In genomic region chr16:18588738-18589055, GRCm38 (mm10) we compare ENCODE assay signal across 14 mouse cellular contexts. TPM values are rescaled to one million over a fixed set of nuclear protein-coding genes. Genes with fewer than 3 reads are reported as not detected.
DNase-seq lines count a peak whose midpoint lies in the region; ATAC-seq and TF ChIP-seq lines count a peak whose summit lies in the region.
"Had no signal": no experiment of that assay in that cellular context is flagged by ENCODE, and none has a peak within 500 bp of the region (broad histone marks: within the 10 kb centered on the region; RNA-seq: fewer than 3 reads in every experiment).

No protein-coding gene starts in this region.

- no peak overlapping the region for H3K27ac ChIP-seq in heart, embryonic 12.5 days (ENCODE audit: poor library complexity, severe bottlenecking)
- H3K27ac ChIP-seq in lung, embryonic 16.5 days (ENCODE audit: low read length): peak overlapping the region; percentile 75
- 0 out of 2 replicates have a peak overlapping the region, but pooled peaks have one; percentile 54 for H3K27ac ChIP-seq in embryonic facial prominence, embryonic 12.5 days
- H3K27ac ChIP-seq in limb, embryonic 14.5 days (replicated peaks; ENCODE audit: low read depth, low read length): no peak overlapping the region

- peak overlapping the region; percentile 41 for H3K4me2 ChIP-seq in heart, embryonic 12.5 days
- peak overlapping the region; percentile 59 for H3K4me2 ChIP-seq in lung, embryonic 16.5 days (ENCODE audit: low read depth, low read length)
- H3K4me2 ChIP-seq in embryonic facial prominence, embryonic 12.5 days (replicated peaks): peak overlapping the region; percentile 82
- peak overlapping the region; percentile 15; the same call in 1 of the 2 replicates for H3K4me2 ChIP-seq in limb, embryonic 14.5 days (replicated peaks; ENCODE audit: low read depth, low read length, severe bottlenecking)

- H3K4me3 ChIP-seq in heart, embryonic 12.5 days: peak overlapping the region; percentile 30; the same call in 1 of the 2 replicates
- peak overlapping the region; percentile 47 for H3K4me3 ChIP-seq in lung, embryonic 16.5 days (ENCODE audit: low read length)
- peak overlapping the region; percentile 53; the same call in 1 of the 2 replicates for H3K4me3 ChIP-seq in embryonic facial prominence, embryonic 12.5 days
- peak overlapping the region; percentile 50 for H3K4me3 ChIP-seq in limb, embryonic 14.5 days (replicated peaks; ENCODE audit: low read length)

- DNase-seq in heart, postnatal 36 days: no peak
- no peak for DNase-seq in lung, postnatal 25 days (ENCODE audit: low spot score)
- DNase-seq in limb, embryonic 14.5 days (ENCODE audit: low spot score): no peak
- no peak for DNase-seq in right cerebral cortex, postnatal 36 days (ENCODE audit: low spot score in 2 of 2)
- no peak for DNase-seq in adrenal gland, adult 18-20 months (ENCODE audit: low spot score in 2 of 2)
- DNase-seq: cerebellum, postnatal 10 days; heart, adult 18-20 months; kidney, postnatal 14 days; layer of hippocampus, postnatal 36 days; thymus, adult 2 months had no signal

- WGBS in heart, embryonic 12.5 days: 6% methylated on average over 31 of the region's 31 CpGs
- WGBS in lung, embryonic 16.5 days: 10% methylated on average over 31 of the region's 31 CpGs
- 4% methylated on average over 31 of the region's 31 CpGs for WGBS in embryonic facial prominence, embryonic 12.5 days
- 9% methylated on average over 30 of the region's 31 CpGs for WGBS in limb, embryonic 14.5 days

- H3K4me1 ChIP-seq in heart, embryonic 12.5 days (replicated peaks): peaks cover 51% of the 10 kb centered on the region
- H3K4me1 ChIP-seq in lung, embryonic 16.5 days (replicated peaks; ENCODE audit: control insufficient read depth, insufficient read depth, low read length): peaks cover 27% of the 10 kb centered on the region
- peaks cover 28% of the 10 kb centered on the region for H3K4me1 ChIP-seq in embryonic facial prominence, embryonic 12.5 days
- H3K4me1 ChIP-seq in limb, embryonic 14.5 days (ENCODE audit: control insufficient read depth, insufficient read depth, low read length): peaks cover 16% of the 10 kb centered on the region

- intact Hi-C loops in heart, postnatal 36 days (cut with DNase I): no loop called here

- H3K9ac ChIP-seq in heart, embryonic 12.5 days: no peak overlapping the region
- peak overlapping the region; percentile 65 for H3K9ac ChIP-seq in lung, embryonic 16.5 days (ENCODE audit: low read length)
- H3K9ac ChIP-seq in embryonic facial prominence, embryonic 12.5 days: peak overlapping the region; percentile 25; the same call in 1 of the 2 replicates
- no peak overlapping the region for H3K9ac ChIP-seq in limb, embryonic 14.5 days (ENCODE audit: low read depth, low read length, severe bottlenecking)

- ATAC-seq in heart, embryonic 12.5 days (ENCODE audit: insufficient number of reproducible peaks, low FRiP score): no peak
- ATAC-seq in lung, embryonic 16.5 days (ENCODE audit: low read depth): peak; percentile 13; the same call in 1 of the 2 replicates
- no peak for ATAC-seq in embryonic facial prominence, embryonic 12.5 days (ENCODE audit: insufficient number of reproducible peaks, insufficient read depth, low FRiP score, low TSS enrichment)
- ATAC-seq in limb, embryonic 14.5 days (ENCODE audit: low FRiP score, low read depth): no peak

- no peaks in the 10 kb centered on the region for H3K36me3 ChIP-seq in heart, embryonic 12.5 days
- no peaks in the 10 kb centered on the region for H3K36me3 ChIP-seq in lung, embryonic 16.5 days (ENCODE audit: control insufficient read depth, insufficient read depth, low read length)
- no peaks in the 10 kb centered on the region for H3K36me3 ChIP-seq in embryonic facial prominence, embryonic 12.5 days
- no peaks in the 10 kb centered on the region for H3K36me3 ChIP-seq in limb, embryonic 14.5 days (ENCODE audit: control insufficient read depth, insufficient read depth, low read length)

- no peaks in the 10 kb centered on the region for H3K9me3 ChIP-seq in heart, embryonic 12.5 days (replicated peaks)
- H3K9me3 ChIP-seq in lung, embryonic 16.5 days (ENCODE audit: control insufficient read depth, low read length): no peaks in the 10 kb centered on the region
- H3K9me3 ChIP-seq in embryonic facial prominence, embryonic 12.5 days: no peaks in the 10 kb centered on the region
- no peaks in the 10 kb centered on the region for H3K9me3 ChIP-seq in limb, embryonic 14.5 days (ENCODE audit: control insufficient read depth, low read length)

- no peak for TF ChIP-seq POLR2A in limb, embryonic 14.5 days (IDR thresholded peaks at IDR 0.05; ENCODE audit: borderline replicate concordance, extremely low read depth, insufficient read depth, insufficient read length)

- peaks cover 95% of the 10 kb centered on the region for H3K27me3 ChIP-seq in heart, embryonic 12.5 days (replicated peaks)
- H3K27me3 ChIP-seq in lung, embryonic 16.5 days (ENCODE audit: control insufficient read depth, insufficient read depth, low read depth, low read length): peaks cover 79% of the 10 kb centered on the region
- H3K27me3 ChIP-seq in embryonic facial prominence, embryonic 12.5 days: peaks cover 97% of the 10 kb centered on the region
- H3K27me3 ChIP-seq in limb, embryonic 14.5 days (ENCODE audit: control insufficient read depth, insufficient read depth, low read length): peaks cover 94% of the 10 kb centered on the region

RNA-seq across cellular contexts. Expression of gene Tbx1, which starts 1.8 kb away (rescaled TPM):
- 0.13 and 0.67 TPM in 2 replicates for polyA plus RNA-seq in heart, embryonic 12.5 days (2016; fragmentation: Nextera tagmentation; extraction: Ambion mirVana)
- 1 to 10 TPM in 1 of 2 experiments, under 1 TPM in 1; 0.51 to 2.2 TPM for total RNA-seq in heart, postnatal 36 days (2021)
- 5.5 and 6.2 TPM in 2 replicates for polyA plus RNA-seq in lung, embryonic 16.5 days (2015; fragmentation: Nextera tagmentation; extraction: Ambion mirVana)
- 19.6 and 21.9 TPM in 2 replicates for polyA plus RNA-seq in embryonic facial prominence, embryonic 12.5 days (2016; fragmentation: Nextera tagmentation; extraction: Ambion mirVana)
- polyA plus RNA-seq in limb, embryonic 14.5 days (2012; rRNA removed): 12.1 and 16.0 TPM in 2 replicates
- 8.0 and 8.7 TPM in 2 replicates for polyA plus RNA-seq in limb, embryonic 14.5 days (2014; fragmentation: Nextera tagmentation; extraction: Ambion mirVana)
- total RNA-seq in adrenal gland, adult 18-20 months (2021): under 1 TPM in 1 of 2 experiments, not detected in 1; 0.22 TPM
- total RNA-seq: neutrophil, adult 5-6 weeks had no signal

RNA-seq across cellular contexts. Expression of gene Gp1bb, which starts 33.5 kb away (rescaled TPM):
- polyA plus RNA-seq in heart, embryonic 12.5 days (2016; fragmentation: Nextera tagmentation; extraction: Ambion mirVana): 5.5 and 7.9 TPM in 2 replicates
- 1 to 10 TPM; 1.2 TPM for total RNA-seq in heart, postnatal 36 days (2021)
- 2.0 and 2.2 TPM in 2 replicates for polyA plus RNA-seq in lung, embryonic 16.5 days (2015; fragmentation: Nextera tagmentation; extraction: Ambion mirVana)
- polyA plus RNA-seq in embryonic facial prominence, embryonic 12.5 days (2016; fragmentation: Nextera tagmentation; extraction: Ambion mirVana): 4.3 and 4.7 TPM in 2 replicates
- 3.0 and 4.5 TPM in 2 replicates for polyA plus RNA-seq in limb, embryonic 14.5 days (2012; rRNA removed)
- 3.7 and 4.3 TPM in 2 replicates for polyA plus RNA-seq in limb, embryonic 14.5 days (2014; fragmentation: Nextera tagmentation; extraction: Ambion mirVana)
- total RNA-seq in adrenal gland, adult 18-20 months (2021): not detected

RNA-seq across cellular contexts. Expression of gene Gm49601, which starts 37.5 kb away (rescaled TPM):
- polyA plus RNA-seq in heart, embryonic 12.5 days (2016; fragmentation: Nextera tagmentation; extraction: Ambion mirVana): 1.2 and 1.8 TPM in 2 replicates
- total RNA-seq in heart, postnatal 36 days (2021): 1 to 10 TPM in 1 of 2 experiments, under 1 TPM in 1; 0.60 to 1.6 TPM
- 3.6 and 4.2 TPM in 2 replicates for polyA plus RNA-seq in lung, embryonic 16.5 days (2015; fragmentation: Nextera tagmentation; extraction: Ambion mirVana)
- 8.1 and 10.4 TPM in 2 replicates for polyA plus RNA-seq in embryonic facial prominence, embryonic 12.5 days (2016; fragmentation: Nextera tagmentation; extraction: Ambion mirVana)
- 34.5 and 42.9 TPM in 2 replicates for polyA plus RNA-seq in limb, embryonic 14.5 days (2012; rRNA removed)
- polyA plus RNA-seq in limb, embryonic 14.5 days (2014; fragmentation: Nextera tagmentation; extraction: Ambion mirVana): 1.9 and 2.7 TPM in 2 replicates
- 1 to 10 TPM; 1.4 to 5.1 TPM for total RNA-seq in adrenal gland, adult 18-20 months (2021)

RNA-seq across cellular contexts. Expression of gene Sept5, which starts 41.1 kb away (rescaled TPM):
- polyA plus RNA-seq in heart, embryonic 12.5 days (2016; fragmentation: Nextera tagmentation; extraction: Ambion mirVana): 6.3 and 6.5 TPM in 2 replicates
- total RNA-seq in heart, postnatal 36 days (2021): 1 to 10 TPM; 3.7 to 3.8 TPM
- 21.1 and 22.2 TPM in 2 replicates for polyA plus RNA-seq in lung, embryonic 16.5 days (2015; fragmentation: Nextera tagmentation; extraction: Ambion mirVana)
- 45.5 and 47.2 TPM in 2 replicates for polyA plus RNA-seq in embryonic facial prominence, embryonic 12.5 days (2016; fragmentation: Nextera tagmentation; extraction: Ambion mirVana)
- polyA plus RNA-seq in limb, embryonic 14.5 days (2012; rRNA removed): 94.5 and 97.4 TPM in 2 replicates
- polyA plus RNA-seq in limb, embryonic 14.5 days (2014; fragmentation: Nextera tagmentation; extraction: Ambion mirVana): 43.4 and 44.0 TPM in 2 replicates
- total RNA-seq in adrenal gland, adult 18-20 months (2021): 10 to 100 TPM in 1 of 2 experiments, 1 to 10 TPM in 1; 7.9 to 10.7 TPM

Comparison
In these comparisons a context has a peak if more than half of its experiments do, and no peak if none do; other contexts are left out.
1. H3K27ac ChIP-seq: peak in lung, embryonic 16.5 days (single experiment) and embryonic facial prominence, embryonic 12.5 days (single experiment); none in heart, embryonic 12.5 days (single experiment) and limb, embryonic 14.5 days (single experiment).
2. H3K4me2 ChIP-seq: peak in every context shown above with its lines; median percentile 82 in embryonic facial prominence, embryonic 12.5 days; 59 in lung, embryonic 16.5 days; 41 in heart, embryonic 12.5 days; 15 in limb, embryonic 14.5 days.
3. H3K9ac ChIP-seq: peak in lung, embryonic 16.5 days (single experiment) and embryonic facial prominence, embryonic 12.5 days (single experiment); none in heart, embryonic 12.5 days (single experiment) and limb, embryonic 14.5 days (single experiment).
4. Peak in every context shown above with its lines, with median percentiles within 50 percentile points of each other: H3K4me3 ChIP-seq.